Mouse (Mus musculus): ENCODE data around the gene Elovl6.

GRCm38 (mm10) chr3:129675923-129676322, 143.8 kb downstream of the Elovl6 start:
- TF ChIP-seq CTCF (conservative IDR thresholded peaks at IDR 0.05; ENCODE audit: low read length) (no peak), POU5F1 (IDR thresholded peaks at IDR 0.05; ENCODE audit: borderline replicate concordance, low read length) (no peak)
